Mouse (Mus musculus) kidney, adult 2 months (tissue): ENCODE measurements at regions not wholly inside any gene's neighbourhood (a gene's known extent, or its start where the extent isn't known, plus 50 kb on each side); places are given as distances from the start of the nearest gene placed in this dataset.

Experiments
- CTCF ChIP-seq: fragments of 200-500 bp; conservative IDR thresholded peaks from 2 replicates; pipeline ENCODE4 v1.5.1; 2011; ENCODE audit warnings: low read depth, mild to moderate bottlenecking, control low read depth, low read length, moderate library complexity, mixed read lengths; ENCODE audit not compliant: insufficient read depth, insufficient read length
- POLR2A ChIP-seq: fragments of 200-500 bp; IDR thresholded peaks from one replicate; pipeline ENCODE4 v1.6.1; 2011; ENCODE audit warnings: low read depth, low read length, control low read depth

DNA sequence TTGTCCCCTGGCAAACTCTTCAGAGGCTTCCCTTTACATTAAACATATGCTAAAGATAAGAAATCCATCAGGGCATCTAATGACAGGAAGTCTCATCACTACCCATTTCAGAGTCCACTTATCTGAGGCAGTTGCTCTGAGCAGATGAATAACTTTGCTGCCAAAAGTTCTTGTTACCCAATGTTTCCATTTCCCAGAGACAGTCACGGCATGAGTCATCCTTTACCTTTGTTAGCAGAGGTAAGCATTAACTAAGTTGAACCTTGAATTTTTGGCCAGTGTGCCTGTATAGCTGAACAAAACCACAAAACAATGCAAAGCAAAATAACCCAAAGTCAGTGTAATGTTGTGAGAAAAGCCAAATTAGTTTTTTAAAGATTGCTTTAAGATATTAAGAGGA lies 328.5 kb upstream of the Prmt6 start:
- TF ChIP-seq POLR2A, result no peak
- no peak for TF ChIP-seq CTCF
